In genomic region chr19:6260946-6261345, GRCm38 (mm10) we compare ENCODE assay signal across 17 mouse cellular contexts. TPM values are rescaled to one million over a fixed set of nuclear protein-coding genes. Genes with fewer than 3 reads are reported as not detected.
DNase-seq lines count a peak whose midpoint lies in the region; ATAC-seq and TF ChIP-seq lines count a peak whose summit lies in the region.
"Had no signal": no experiment of that assay in that cellular context is flagged by ENCODE, and none has a peak within 500 bp of the region (broad histone marks: within the 10 kb centered on the region; RNA-seq: fewer than 3 reads in every experiment).

No protein-coding gene starts in this region.

- H3K27ac ChIP-seq in intestine, postnatal 0 days (ENCODE audit: low read depth, low read length), result no peak overlapping the region
- H3K27ac ChIP-seq in intestine, embryonic 15.5 days, result no peak overlapping the region
- H3K27ac ChIP-seq in lung, postnatal 0 days (ENCODE audit: low read length), result no peak overlapping the region
- no peak overlapping the region for H3K27ac ChIP-seq in bone marrow macrophage, adult 2 months (ENCODE audit: insufficient read depth, low read depth, low read length)
- no peak overlapping the region for H3K27ac ChIP-seq in midbrain, embryonic 13.5 days
- H3K27ac ChIP-seq: macrophage had no signal

- TF ChIP-seq EP300 in lung, postnatal 0 days (IDR thresholded peaks at IDR 0.05), result no peak

- no peak overlapping the region for H3K4me2 ChIP-seq in intestine, postnatal 0 days (replicated peaks; ENCODE audit: low read depth)
- H3K4me2 ChIP-seq in intestine, embryonic 15.5 days (replicated peaks), result no peak overlapping the region
- H3K4me2 ChIP-seq in lung, postnatal 0 days (replicated peaks; ENCODE audit: low read depth, low read length), result no peak overlapping the region
- H3K4me2 ChIP-seq in midbrain, embryonic 13.5 days (replicated peaks), result no peak overlapping the region
- H3K4me2 ChIP-seq: heart, embryonic 12.5 days had no signal

- ATAC-seq in intestine, postnatal 0 days, result no peak
- ATAC-seq in intestine, embryonic 15.5 days, result no peak
- ATAC-seq in lung, postnatal 0 days, result no peak
- no peak for ATAC-seq in midbrain, embryonic 13.5 days
- ATAC-seq: forebrain, embryonic 16.5 days had no signal

- H3K9me3 ChIP-seq in intestine, postnatal 0 days (ENCODE audit: control insufficient read depth), result no peaks in the 10 kb centered on the region
- no peaks in the 10 kb centered on the region for H3K9me3 ChIP-seq in intestine, embryonic 15.5 days
- no peaks in the 10 kb centered on the region for H3K9me3 ChIP-seq in lung, postnatal 0 days (ENCODE audit: low read length)
- H3K9me3 ChIP-seq in midbrain, embryonic 13.5 days, result 0 out of 2 replicates have a peak, but pooled peaks cover 3% of the 10 kb centered on the region
- H3K9me3 ChIP-seq: hindbrain, embryonic 10.5 days had no signal

- TF ChIP-seq CTCF in intestine, postnatal 0 days (IDR thresholded peaks at IDR 0.05; ENCODE audit: low read depth), result peak; percentile 61
- peak; percentile 49 for TF ChIP-seq CTCF in lung, postnatal 0 days (IDR thresholded peaks at IDR 0.05)
- peak; percentile 21; the same call in 1 of the 2 replicates for TF ChIP-seq CTCF in bone marrow macrophage, adult 2 months (IDR thresholded peaks at IDR 0.05; ENCODE audit: low read depth, low read length)

- no peaks in the 10 kb centered on the region for H3K27me3 ChIP-seq in intestine, postnatal 0 days (replicated peaks; ENCODE audit: control insufficient read depth, insufficient read depth, low read length)
- no peaks in the 10 kb centered on the region for H3K27me3 ChIP-seq in intestine, embryonic 15.5 days (replicated peaks)
- no peaks in the 10 kb centered on the region for H3K27me3 ChIP-seq in lung, postnatal 0 days (replicated peaks; ENCODE audit: insufficient read depth, low read length)
- H3K27me3 ChIP-seq in midbrain, embryonic 13.5 days, result no peaks in the 10 kb centered on the region
- H3K27me3 ChIP-seq: CH12.LX; heart, embryonic 12.5 days had no signal

- no peak overlapping the region for H3K4me3 ChIP-seq in intestine, postnatal 0 days (ENCODE audit: low read depth, low read length)
- H3K4me3 ChIP-seq in intestine, embryonic 15.5 days (replicated peaks), result no peak overlapping the region
- no peak overlapping the region for H3K4me3 ChIP-seq in lung, postnatal 0 days (ENCODE audit: low read depth, low read length)
- H3K4me3 ChIP-seq in bone marrow macrophage, adult 2 months (ENCODE audit: insufficient read depth, low read length), result no peak overlapping the region
- H3K4me3 ChIP-seq in midbrain, embryonic 13.5 days (replicated peaks), result no peak overlapping the region
- H3K4me3 ChIP-seq: heart, embryonic 12.5 days; hindbrain, embryonic 10.5 days had no signal

- WGBS in intestine, postnatal 0 days, result 88% methylated on average over 4 of the region's 4 CpGs
- WGBS in intestine, embryonic 15.5 days, result 78% methylated on average over 4 of the region's 4 CpGs
- WGBS in lung, postnatal 0 days, result 82% methylated on average over 4 of the region's 4 CpGs
- 78% methylated on average over 4 of the region's 4 CpGs for WGBS in midbrain, embryonic 13.5 days

- 0 out of 2 replicates have a peak, but pooled peaks cover 3% of the 10 kb centered on the region for H3K4me1 ChIP-seq in intestine, postnatal 0 days (replicated peaks; ENCODE audit: control insufficient read depth, insufficient read depth, low read length)
- no peaks in the 10 kb centered on the region for H3K4me1 ChIP-seq in intestine, embryonic 15.5 days (replicated peaks)
- H3K4me1 ChIP-seq in lung, postnatal 0 days (ENCODE audit: insufficient read depth, low read depth, low read length), result no peaks in the 10 kb centered on the region
- 0 out of 2 replicates have a peak, but pooled peaks cover 2% of the 10 kb centered on the region for H3K4me1 ChIP-seq in bone marrow macrophage, adult 2 months (ENCODE audit: control insufficient read depth, insufficient read depth, low read length)
- no peaks in the 10 kb centered on the region for H3K4me1 ChIP-seq in midbrain, embryonic 13.5 days (replicated peaks)
- H3K4me1 ChIP-seq: heart, embryonic 12.5 days; hindbrain, embryonic 10.5 days had no signal

- no peak overlapping the region for H3K9ac ChIP-seq in intestine, postnatal 0 days (ENCODE audit: low read depth, low read length)
- no peak overlapping the region for H3K9ac ChIP-seq in intestine, embryonic 15.5 days
- H3K9ac ChIP-seq in lung, postnatal 0 days (replicated peaks; ENCODE audit: low read depth), result no peak overlapping the region
- H3K9ac ChIP-seq in midbrain, embryonic 13.5 days (replicated peaks), result no peak overlapping the region
- H3K9ac ChIP-seq: heart, embryonic 12.5 days had no signal

- no peak for DNase-seq in lung, postnatal 0 days (ENCODE audit: low spot score)
- DNase-seq in lung, adult 18-20 months, result no peak
- DNase-seq in retina, postnatal 1 day, result no peak
- DNase-seq: adrenal gland, postnatal 14 days; cerebellum, adult 11-12 months; kidney, adult 18-20 months; right cerebral cortex, adult 18-20 months had no signal

- peaks cover 54% of the 10 kb centered on the region for H3K36me3 ChIP-seq in intestine, postnatal 0 days (ENCODE audit: control insufficient read depth, insufficient read depth)
- H3K36me3 ChIP-seq in intestine, embryonic 15.5 days, result peaks cover 38% of the 10 kb centered on the region
- H3K36me3 ChIP-seq in lung, postnatal 0 days (ENCODE audit: insufficient read depth, low read length), result peaks cover 36% of the 10 kb centered on the region
- peaks cover 69% of the 10 kb centered on the region for H3K36me3 ChIP-seq in midbrain, embryonic 13.5 days

- TF ChIP-seq POLR2A in bone marrow macrophage, adult 2 months (IDR thresholded peaks at IDR 0.05; ENCODE audit: borderline replicate concordance, low read depth, low read length), result no peak

RNA-seq across cellular contexts. Expression of gene Ehd1, which starts 15.6 kb away (rescaled TPM):
- 177 and 201 TPM in 2 replicates for polyA plus RNA-seq in intestine, postnatal 0 days (2015; fragmentation: Nextera tagmentation; extraction: Ambion mirVana)
- 88.8 and 115 TPM in 2 replicates for polyA plus RNA-seq in intestine, embryonic 15.5 days (2015; fragmentation: Nextera tagmentation; extraction: Ambion mirVana)
- polyA plus RNA-seq in lung, postnatal 0 days (2015; fragmentation: Nextera tagmentation; extraction: Ambion mirVana), result 115 and 119 TPM in 2 replicates
- polyA plus RNA-seq in bone marrow macrophage, adult 2 months (2012; ENCODE audit: insufficient read depth, insufficient read length, missing spikeins), result 91.9 and 96.3 TPM in 2 replicates
- 89.7 and 93.8 TPM in 2 replicates for polyA plus RNA-seq in midbrain, embryonic 13.5 days (2015; fragmentation: Nextera tagmentation; extraction: Ambion mirVana)

RNA-seq across cellular contexts. Expression of gene Atg2a, which starts 19.5 kb away (rescaled TPM):
- 3.6 and 4.0 TPM in 2 replicates for polyA plus RNA-seq in intestine, postnatal 0 days (2015; fragmentation: Nextera tagmentation; extraction: Ambion mirVana)
- 6.9 and 8.7 TPM in 2 replicates for polyA plus RNA-seq in intestine, embryonic 15.5 days (2015; fragmentation: Nextera tagmentation; extraction: Ambion mirVana)
- polyA plus RNA-seq in lung, postnatal 0 days (2015; fragmentation: Nextera tagmentation; extraction: Ambion mirVana), result 5.1 and 5.9 TPM in 2 replicates
- 23.9 and 27.1 TPM in 2 replicates for polyA plus RNA-seq in bone marrow macrophage, adult 2 months (2012; ENCODE audit: insufficient read depth, insufficient read length, missing spikeins)
- 11.4 and 12.4 TPM in 2 replicates for polyA plus RNA-seq in midbrain, embryonic 13.5 days (2015; fragmentation: Nextera tagmentation; extraction: Ambion mirVana)

RNA-seq across cellular contexts. Expression of gene Ppp2r5b, which starts 25.3 kb away (rescaled TPM):
- 15.2 and 17.1 TPM in 2 replicates for polyA plus RNA-seq in intestine, postnatal 0 days (2015; fragmentation: Nextera tagmentation; extraction: Ambion mirVana)
- 21.2 and 22.3 TPM in 2 replicates for polyA plus RNA-seq in intestine, embryonic 15.5 days (2015; fragmentation: Nextera tagmentation; extraction: Ambion mirVana)
- 20.2 and 21.6 TPM in 2 replicates for polyA plus RNA-seq in lung, postnatal 0 days (2015; fragmentation: Nextera tagmentation; extraction: Ambion mirVana)
- 13.7 and 15.4 TPM in 2 replicates for polyA plus RNA-seq in bone marrow macrophage, adult 2 months (2012; ENCODE audit: insufficient read depth, insufficient read length, missing spikeins)
- 78.4 and 84.8 TPM in 2 replicates for polyA plus RNA-seq in midbrain, embryonic 13.5 days (2015; fragmentation: Nextera tagmentation; extraction: Ambion mirVana)

RNA-seq across cellular contexts. Expression of gene Gpha2, which starts 34.8 kb away (rescaled TPM):
- 0.26 and 0.34 TPM in 2 replicates for polyA plus RNA-seq in intestine, postnatal 0 days (2015; fragmentation: Nextera tagmentation; extraction: Ambion mirVana)
- polyA plus RNA-seq in intestine, embryonic 15.5 days (2015; fragmentation: Nextera tagmentation; extraction: Ambion mirVana), result 0.39 and 0.41 TPM in 2 replicates
- polyA plus RNA-seq in lung, postnatal 0 days (2015; fragmentation: Nextera tagmentation; extraction: Ambion mirVana), result 0.49 and 0.55 TPM in 2 replicates
- polyA plus RNA-seq in bone marrow macrophage, adult 2 months (2012; ENCODE audit: insufficient read depth, insufficient read length, missing spikeins), result not detected in 2 replicates
- not detected in 2 replicates for polyA plus RNA-seq in midbrain, embryonic 13.5 days (2015; fragmentation: Nextera tagmentation; extraction: Ambion mirVana)
- polyA plus RNA-seq: forebrain, embryonic 16.5 days; heart, embryonic 12.5 days; hindbrain, embryonic 10.5 days; macrophage; neural tube, embryonic 14.5 days had no signal

RNA-seq across cellular contexts. Expression of gene Cdc42bpg, which starts 45.3 kb away (rescaled TPM):
- 1.8 and 2.3 TPM in 2 replicates for polyA plus RNA-seq in intestine, postnatal 0 days (2015; fragmentation: Nextera tagmentation; extraction: Ambion mirVana)
- 1.0 and 1.4 TPM in 2 replicates for polyA plus RNA-seq in intestine, embryonic 15.5 days (2015; fragmentation: Nextera tagmentation; extraction: Ambion mirVana)
- polyA plus RNA-seq in lung, postnatal 0 days (2015; fragmentation: Nextera tagmentation; extraction: Ambion mirVana), result 2.8 and 3.2 TPM in 2 replicates
- polyA plus RNA-seq in bone marrow macrophage, adult 2 months (2012; ENCODE audit: insufficient read depth, insufficient read length, missing spikeins), result 6.9 and 7.0 TPM in 2 replicates
- 0.39 and 0.46 TPM in 2 replicates for polyA plus RNA-seq in midbrain, embryonic 13.5 days (2015; fragmentation: Nextera tagmentation; extraction: Ambion mirVana)
